Mouse (Mus musculus) heart, embryonic 15.5 days (tissue): Measurements from ENCODE around the gene Nle1. TPM values are rescaled to one million over a fixed set of nuclear protein-coding genes. Genes with fewer than 3 reads are reported as not detected.

Experiments used
- ATAC-seq: fragments of 200-750 bp; cut with Nextera tagmentation; replicated peaks from 2 replicates; pipeline ENCODE4 v1.8.0; 2017; ENCODE audit warnings: low read depth, moderate TSS enrichment; ENCODE audit not compliant: insufficient number of reproducible peaks, insufficient read depth, low FRiP score
- H3K27ac ChIP-seq: fragments of 300-500 bp; sonication (generic); 2 replicates; pipeline ENCODE4 v1.5.1; 2015; ENCODE audit warnings: mild to moderate bottlenecking, inconsistent platforms
- H3K27me3 ChIP-seq: fragments of 300-500 bp; sonication (generic); 2 replicates; pipeline ENCODE4 v1.6.1; 2015; ENCODE audit warnings: inconsistent platforms
- H3K36me3 ChIP-seq: fragments of 300-500 bp; sonication (generic); 2 replicates; pipeline ENCODE4 v1.6.1; 2015; ENCODE audit warnings: mild to moderate bottlenecking, inconsistent platforms
- H3K4me1 ChIP-seq: fragments of 300-500 bp; sonication (generic); replicated peaks from 2 replicates; pipeline ENCODE4 v1.6.1; 2015; ENCODE audit warnings: inconsistent platforms
- H3K4me2 ChIP-seq: fragments of 300-500 bp; sonication (generic); 2 replicates; pipeline ENCODE4 v1.6.1; 2015; ENCODE audit warnings: inconsistent platforms, mild to moderate bottlenecking, moderate library complexity
- H3K4me3 ChIP-seq: fragments of 300-500 bp; sonication (generic); 2 replicates; pipeline ENCODE4 v1.5.1; 2015; ENCODE audit warnings: mild to moderate bottlenecking, inconsistent platforms
- H3K9ac ChIP-seq: fragments of 300-500 bp; sonication (generic); 2 replicates; pipeline ENCODE4 v1.6.1; 2015; ENCODE audit warnings: mild to moderate bottlenecking, inconsistent platforms
- H3K9me3 ChIP-seq: fragments of 300-500 bp; sonication (generic); replicated peaks from 2 replicates; pipeline ENCODE4 v1.6.1; 2016; ENCODE audit warnings: inconsistent platforms
- WGBS: fragments of 180-500 bp; shearing (Covaris S2); methylation state at CpG from one replicate; pipeline ENCODE4 v1.1.7; 2015; ENCODE audit warnings: mixed read lengths; 5-methylcytosine and 5-hydroxymethylcytosine counted together
- polyA plus RNA-seq: library from polyadenylated mRNA; unstranded; fragments of >200 nt; fragmentation: Nextera tagmentation; extraction: Ambion mirVana; gene quantifications from 2 replicates; pipeline ENCODE4 v1.2.1, GENCODE M21; 2015

Nle1 gene
- polyA plus RNA-seq: 17.7 and 25.9 TPM in 2 replicates

DNA sequence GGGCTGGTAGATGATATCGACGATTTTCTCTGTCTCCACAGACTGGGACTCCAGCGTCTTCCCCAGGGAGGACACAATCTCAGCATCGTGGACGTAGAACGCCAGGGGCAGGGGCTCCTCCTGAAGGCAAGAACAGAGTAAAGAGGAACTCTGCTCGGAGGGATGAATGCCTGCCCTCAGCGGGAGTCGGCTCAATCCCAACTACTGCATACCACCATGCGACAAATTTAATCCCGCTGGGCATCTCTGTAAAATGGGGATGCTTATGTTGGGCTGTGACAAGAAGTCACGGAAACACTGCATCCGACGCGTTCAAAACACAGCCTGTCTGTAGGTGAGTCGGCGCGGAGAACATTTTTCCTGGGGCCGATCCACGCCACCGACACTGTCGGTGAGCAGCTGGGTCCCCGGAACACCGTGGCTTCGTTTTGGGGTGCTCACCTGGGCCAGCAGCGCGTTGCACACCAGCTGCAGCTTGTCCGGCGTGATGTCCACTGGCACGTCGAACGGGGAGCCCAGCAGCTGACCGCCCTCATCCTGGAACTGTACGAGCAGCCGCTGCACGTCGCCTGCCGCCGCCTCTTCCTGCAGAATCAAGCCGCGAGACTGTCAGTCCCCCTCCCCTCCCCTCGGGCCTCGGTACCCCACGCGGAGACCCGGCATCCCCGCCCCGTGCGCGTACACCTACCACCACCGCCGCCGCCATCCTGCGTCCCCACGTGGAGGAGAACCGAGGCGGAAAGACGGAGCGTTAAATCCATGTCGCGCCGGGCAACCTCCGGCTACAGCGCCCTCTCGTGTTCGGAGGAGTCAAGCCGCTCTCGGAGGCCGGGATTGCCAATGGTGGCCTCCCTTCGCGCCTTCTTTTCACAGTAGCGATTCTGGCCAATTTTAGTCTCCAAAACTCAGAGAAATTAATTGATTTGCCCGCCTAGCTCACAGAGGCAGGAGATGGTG lies at the start of gene Nle1:
Nle1 (minus strand) TSS at position 761 of the 957 bp plus-strand sequence.
- Histone ChIP-seq H3K4me3 (peak within 1 kb of the TSS; percentile 86), H3K4me2 (peak within 1 kb of the TSS; percentile 84), H3K27ac (no peak within 1 kb of the TSS), H3K9ac (peak within 1 kb of the TSS; percentile 80), H3K36me3 (peaks cover 32% of the 10 kb centered on the region), H3K9me3 (no peaks in the 10 kb centered on the region), H3K4me1 (peaks cover 34% of the 10 kb centered on the region), H3K27me3 (no peaks in the 10 kb centered on the region)
- 2% methylated on average over 73 of the region's 73 CpGs for WGBS
- ATAC-seq: no peak; the same call in 1 of the 2 replicates

DNA sequence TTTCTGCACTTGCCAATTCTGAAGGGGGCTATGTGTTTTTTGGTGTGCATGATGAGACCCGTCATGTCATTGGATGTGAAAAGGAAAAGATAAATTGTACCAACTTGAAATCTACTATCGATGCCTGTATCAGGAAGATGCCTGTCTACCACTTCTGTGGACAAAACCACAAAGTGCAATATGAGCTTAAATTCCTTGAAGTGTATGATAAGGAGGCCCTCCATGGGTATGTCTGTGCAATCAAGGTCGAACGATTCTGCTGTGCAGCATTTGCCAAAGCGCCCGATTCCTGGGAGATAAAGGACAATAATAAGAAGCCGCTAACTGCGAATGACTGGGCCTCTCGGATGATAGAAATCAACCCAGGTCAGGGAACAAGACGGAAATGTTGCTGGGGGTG lies 48.7 kb upstream of the Nle1 start:
- Histone ChIP-seq H3K9me3 (no peaks in the 10 kb centered on the region), H3K4me1 (peaks cover 6% of the 10 kb centered on the region), H3K27me3 (peaks cover 12% of the 10 kb centered on the region), H3K4me3 (no peak overlapping the region), H3K36me3 (no peaks in the 10 kb centered on the region), H3K27ac (no peak overlapping the region), H3K9ac (no peak overlapping the region), H3K4me2 (no peak overlapping the region)
- WGBS: 58% methylated on average over 10 of the region's 10 CpGs
- ATAC-seq: no peak

DNA sequence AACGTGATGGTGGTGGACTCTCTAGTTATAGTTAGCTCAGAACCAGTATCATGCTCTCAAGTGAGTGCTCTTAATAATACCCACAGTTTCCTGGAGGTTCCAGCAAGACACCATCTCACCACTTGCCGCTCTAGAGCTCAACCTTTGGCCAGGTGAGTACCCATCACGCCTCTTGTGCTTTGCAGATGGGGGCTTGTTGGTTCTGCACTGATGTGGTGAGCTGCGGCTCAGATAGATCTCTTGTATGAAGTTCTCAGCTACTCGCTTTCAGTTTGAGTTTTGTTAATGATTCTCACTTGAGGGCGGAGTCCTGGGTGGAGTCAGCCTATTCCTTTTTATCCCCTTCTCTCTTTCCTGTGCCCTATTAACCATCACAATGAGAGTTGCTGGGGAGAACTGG lies 46.4 kb upstream of the Nle1 start:
- Histone ChIP-seq H3K4me1 (peaks cover 17% of the 10 kb centered on the region), H3K27ac (no peak overlapping the region), H3K9ac (no peak overlapping the region), H3K4me2 (no peak overlapping the region), H3K9me3 (no peaks in the 10 kb centered on the region), H3K4me3 (no peak overlapping the region), H3K27me3 (peaks cover 6% of the 10 kb centered on the region; the same call in 1 of the 2 replicates), H3K36me3 (no peaks in the 10 kb centered on the region)
- 76% methylated on average over 6 of the region's 6 CpGs for whole genome bisulfite sequencing
- ATAC-seq: no peak

DNA sequence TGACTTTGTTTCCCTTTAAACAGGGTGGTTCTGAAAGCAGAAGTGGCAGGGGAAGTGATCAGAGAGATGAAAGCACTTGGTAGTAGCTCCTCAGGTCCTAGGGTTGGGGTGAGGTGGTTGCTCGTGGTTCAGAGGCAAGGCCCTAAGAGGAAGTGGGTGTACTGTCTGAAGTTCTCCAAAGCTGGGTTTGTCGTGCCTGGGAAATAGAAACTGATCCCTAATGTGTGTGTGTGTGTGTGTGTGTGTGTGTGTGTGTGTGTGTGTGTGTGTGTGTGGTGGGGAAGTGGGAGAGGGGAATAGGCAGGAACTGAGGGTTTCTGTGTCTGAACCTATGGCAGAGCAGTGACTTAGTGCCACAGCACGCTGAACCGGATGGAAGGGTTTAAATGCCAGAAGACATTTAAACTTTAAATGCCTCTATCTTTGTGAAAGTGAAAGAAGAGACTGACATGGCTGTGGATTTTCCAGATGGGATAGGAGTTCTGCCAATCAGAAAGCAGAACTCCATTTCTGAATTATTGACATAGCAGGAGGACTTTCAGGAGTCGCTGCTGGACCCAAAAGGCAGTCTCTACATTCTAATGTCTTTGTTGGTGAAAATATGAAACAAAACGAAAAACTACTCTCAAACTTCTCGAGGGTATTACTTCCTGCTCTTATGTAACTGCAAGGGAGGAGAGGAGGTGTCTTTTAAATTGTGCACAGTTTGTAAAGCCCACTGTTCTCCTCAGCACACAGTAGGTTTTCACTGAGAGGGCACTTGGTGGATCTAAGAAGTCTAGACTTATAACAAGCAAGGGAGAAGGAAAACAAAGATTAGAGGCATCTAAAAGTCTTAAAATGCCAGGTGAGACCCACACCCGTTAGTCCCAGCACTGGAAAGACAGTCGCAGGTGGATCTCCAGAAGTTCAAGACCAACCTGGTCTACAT lies 44.7 kb upstream of the Nle1 start:
- Histone ChIP-seq H3K27ac (peak overlapping the region; percentile 73), H3K4me1 (peaks cover 17% of the 10 kb centered on the region), H3K9ac (peak overlapping the region; percentile 38; the same call in 1 of the 2 replicates), H3K4me3 (peak overlapping the region; percentile 47), H3K9me3 (no peaks in the 10 kb centered on the region), H3K27me3 (peaks cover 6% of the 10 kb centered on the region; the same call in 1 of the 2 replicates), H3K4me2 (peak overlapping the region; percentile 60), H3K36me3 (no peaks in the 10 kb centered on the region)
- 54% methylated on average over 9 of the region's 9 CpGs for WGBS
- ATAC-seq: peak; percentile 33; the same call in 1 of the 2 replicates

DNA sequence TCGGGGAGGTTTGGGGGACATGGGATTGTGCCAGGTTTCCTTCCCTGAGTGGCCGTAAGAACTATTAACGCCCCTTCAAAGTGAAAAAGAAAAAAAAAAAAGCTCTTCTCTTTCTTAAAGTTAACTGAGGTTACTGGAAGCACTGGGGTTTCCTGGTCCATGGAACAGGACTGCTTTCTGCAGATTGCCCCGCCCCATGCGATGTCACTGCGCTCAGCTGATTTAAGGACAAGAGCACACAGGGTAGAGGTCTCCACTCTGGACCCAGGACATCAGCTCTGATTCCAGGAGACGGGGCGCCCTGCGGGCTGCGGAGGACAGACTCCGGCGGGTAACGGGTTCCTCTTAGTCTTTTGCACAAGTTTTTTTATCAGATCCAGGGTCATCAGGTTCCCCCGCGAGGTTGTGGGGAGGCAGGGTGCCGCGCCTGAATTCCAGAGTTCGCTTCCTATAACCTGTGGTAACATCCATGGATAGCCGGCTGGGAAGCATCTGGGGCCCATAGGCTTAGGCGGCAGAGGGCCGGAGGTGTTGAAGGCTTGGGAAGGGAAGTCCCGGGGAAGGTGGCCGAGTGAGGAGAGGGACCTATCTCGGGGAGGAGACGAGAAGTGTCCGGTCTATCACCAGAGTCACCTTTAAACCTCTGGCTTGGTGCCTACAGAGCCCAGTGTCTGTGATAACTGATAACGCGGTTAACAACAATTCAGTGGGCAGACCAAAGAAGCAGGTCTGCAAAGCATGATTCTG lies 43.8 kb upstream of the Nle1 start:
- peak; percentile 73 for ATAC-seq
- Histone ChIP-seq H3K4me3 (peak overlapping the region; percentile 47), H3K36me3 (no peaks in the 10 kb centered on the region), H3K4me1 (peaks cover 17% of the 10 kb centered on the region), H3K9me3 (no peaks in the 10 kb centered on the region), H3K9ac (peak overlapping the region; percentile 38), H3K27ac (peak overlapping the region; percentile 73), H3K4me2 (peak overlapping the region; percentile 60), H3K27me3 (peaks cover 6% of the 10 kb centered on the region; the same call in 1 of the 2 replicates)
- 3% methylated on average over 28 of the region's 28 CpGs for WGBS

DNA sequence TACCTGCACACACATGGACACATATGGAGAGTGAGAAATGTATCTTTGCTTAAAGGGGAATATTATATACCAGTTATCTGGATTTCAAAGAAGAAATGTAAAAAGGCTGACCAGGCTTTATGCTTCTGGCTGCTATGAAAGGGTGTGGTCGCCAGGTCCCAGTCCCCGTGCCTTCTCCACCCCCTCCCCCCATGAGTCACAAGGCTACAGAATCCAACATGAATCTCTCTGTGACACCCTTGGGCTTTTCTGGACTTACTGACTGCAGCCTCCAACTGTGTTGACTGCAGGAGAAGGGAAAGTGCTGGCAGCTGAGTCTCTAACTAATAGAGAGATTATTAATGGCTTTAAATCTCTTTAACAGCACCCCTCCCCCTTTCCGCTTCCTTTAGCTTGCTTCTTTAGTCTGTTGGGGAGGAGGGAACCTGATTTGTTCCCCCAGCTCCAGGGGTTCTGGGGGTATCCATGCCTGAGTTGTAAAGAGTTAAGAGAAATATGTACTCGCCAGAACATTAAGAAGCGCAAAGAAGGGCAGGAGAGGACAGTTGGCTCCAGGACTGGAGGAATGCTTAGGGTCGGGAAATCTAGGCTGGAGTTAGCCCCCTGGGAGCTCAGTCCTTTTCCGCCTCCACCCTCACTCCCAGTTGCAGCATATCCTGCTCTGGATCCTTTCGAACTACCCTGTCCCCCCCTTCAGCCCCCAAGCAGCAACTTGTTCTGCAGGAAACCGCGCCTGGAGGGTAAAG lies 42.7 kb upstream of the Nle1 start, which contains the start of gene Slfn5:
Slfn5 (plus strand) TSS at position 614 of the 746 bp plus-strand sequence.
- H3K36me3 ChIP-seq: no peaks in the 10 kb centered on the region
- peak; percentile 64 for ATAC-seq
- peak within 1 kb of the TSS; percentile 38 for H3K9ac ChIP-seq
- WGBS: 15% methylated on average over 10 of the region's 10 CpGs
- H3K27me3 ChIP-seq: peaks cover 6% of the 10 kb centered on the region; the same call in 1 of the 2 replicates
- H3K4me1 ChIP-seq: peaks cover 17% of the 10 kb centered on the region
- H3K4me2 ChIP-seq: peak within 1 kb of the TSS; percentile 60
- H3K27ac ChIP-seq: peak within 1 kb of the TSS; percentile 73
- H3K4me3 ChIP-seq: peak within 1 kb of the TSS; percentile 47
- H3K9me3 ChIP-seq: no peaks in the 10 kb centered on the region

DNA sequence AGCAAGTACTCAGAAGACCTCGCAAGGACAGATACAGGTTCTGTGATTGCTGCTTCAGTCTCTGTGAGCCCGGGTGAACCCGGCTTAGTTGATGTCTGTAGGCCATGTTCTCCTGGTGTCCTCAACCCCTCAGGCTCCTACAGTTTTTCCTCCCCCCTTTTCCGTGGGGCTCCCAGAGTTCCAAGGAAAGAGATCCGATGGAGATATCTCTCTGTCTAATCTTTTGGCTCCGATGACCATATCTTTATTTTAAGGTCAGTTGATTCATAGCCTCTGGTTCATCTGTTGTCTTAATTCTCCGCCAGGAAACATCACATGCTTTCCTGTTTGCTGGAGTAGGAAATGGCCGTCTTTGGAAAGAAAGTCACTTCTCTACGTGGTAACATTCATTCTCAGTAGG lies 40.8 kb upstream of the Nle1 start:
- ATAC-seq: no peak
- peaks cover 6% of the 10 kb centered on the region; the same call in 1 of the 2 replicates for H3K27me3 ChIP-seq
- no peak overlapping the region for H3K9ac ChIP-seq
- H3K4me1 ChIP-seq: peaks cover 27% of the 10 kb centered on the region
- H3K4me2 ChIP-seq: no peak overlapping the region
- no peaks in the 10 kb centered on the region for H3K9me3 ChIP-seq
- H3K27ac ChIP-seq: no peak overlapping the region
- WGBS: 68% methylated on average over 9 of the region's 9 CpGs
- no peaks in the 10 kb centered on the region for H3K36me3 ChIP-seq
- H3K4me3 ChIP-seq: no peak overlapping the region

DNA sequence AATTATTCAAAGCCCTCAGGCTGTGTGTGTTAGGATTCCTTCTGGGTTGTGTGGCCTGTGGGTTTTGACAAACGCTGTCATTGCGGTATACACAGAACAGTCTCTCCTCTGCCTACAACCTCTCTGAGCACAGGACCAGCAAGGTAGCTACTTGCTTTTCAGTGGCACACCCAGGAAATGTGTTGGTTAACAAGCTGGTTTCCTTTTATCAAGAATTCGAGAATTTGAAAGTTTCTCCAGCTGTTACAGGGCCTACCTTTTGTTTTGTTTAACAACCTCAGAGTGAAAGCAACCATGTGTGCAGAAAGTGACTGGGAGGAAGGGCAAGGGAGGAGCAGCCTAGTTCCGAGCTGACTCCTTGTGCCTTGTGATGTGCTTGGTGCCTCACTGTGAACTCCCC lies 39.2 kb upstream of the Nle1 start:
- ATAC-seq: no peak
- Histone ChIP-seq H3K4me2 (no peak overlapping the region), H3K9me3 (no peaks in the 10 kb centered on the region), H3K36me3 (peaks cover 8% of the 10 kb centered on the region; the same call in 1 of the 2 replicates), H3K4me3 (no peak overlapping the region), H3K9ac (no peak overlapping the region), H3K4me1 (peaks cover 26% of the 10 kb centered on the region), H3K27ac (no peak overlapping the region), H3K27me3 (peaks cover 5% of the 10 kb centered on the region; the same call in 1 of the 2 replicates)
- 53% methylated on average over 4 of the region's 4 CpGs for WGBS

DNA sequence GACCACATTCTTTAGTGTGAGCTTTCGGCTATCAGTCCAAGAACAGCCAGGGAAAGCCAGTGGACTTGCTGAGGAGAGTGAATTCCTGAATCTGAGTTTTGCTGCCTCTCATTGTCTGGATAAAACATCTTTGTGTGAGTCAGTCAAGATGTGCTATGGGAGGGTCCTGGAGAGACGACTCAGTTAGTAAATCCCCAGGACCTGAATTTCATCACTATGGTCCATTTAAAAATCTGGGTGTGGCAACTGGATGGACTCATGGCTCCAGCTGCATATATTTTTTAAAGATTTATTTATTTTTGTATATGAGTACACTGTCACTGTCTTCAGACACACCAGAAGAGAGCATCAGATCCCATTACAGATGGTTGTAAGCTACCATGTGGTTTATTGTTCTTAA lies 37.4 kb upstream of the Nle1 start:
- peaks cover 9% of the 10 kb centered on the region for H3K4me1 ChIP-seq
- 22% methylated on average over 2 of the region's 2 CpGs for WGBS
- no peak for ATAC-seq
- H3K9ac ChIP-seq: no peak overlapping the region
- H3K4me3 ChIP-seq: no peak overlapping the region
- H3K9me3 ChIP-seq: no peaks in the 10 kb centered on the region
- no peak overlapping the region for H3K4me2 ChIP-seq
- H3K27ac ChIP-seq: no peak overlapping the region
- H3K27me3 ChIP-seq: no peaks in the 10 kb centered on the region
- peaks cover 15% of the 10 kb centered on the region for H3K36me3 ChIP-seq

DNA sequence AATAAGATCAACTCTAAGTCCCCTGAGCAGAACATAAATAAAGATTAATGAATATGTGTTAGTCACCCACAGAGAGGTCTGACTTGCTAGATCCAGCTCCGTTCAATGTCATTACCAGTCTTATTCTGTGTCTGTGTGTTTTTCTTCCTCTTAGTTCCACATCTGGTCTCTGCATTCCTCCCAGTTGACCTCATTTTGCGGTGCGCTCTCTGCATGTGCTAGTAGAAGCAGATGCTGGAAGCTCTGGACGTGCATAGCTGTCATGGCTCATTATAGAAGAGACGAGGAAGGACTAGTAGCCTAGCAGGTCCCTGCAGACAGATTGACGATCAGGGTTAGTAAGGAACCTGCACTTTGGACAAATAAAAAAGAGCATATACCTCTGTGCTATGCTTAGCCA lies 35.1 kb upstream of the Nle1 start:
- no peak overlapping the region for H3K27ac ChIP-seq
- H3K4me1 ChIP-seq: peaks cover 9% of the 10 kb centered on the region
- 63% methylated on average over 6 of the region's 6 CpGs for WGBS
- no peak overlapping the region for H3K9ac ChIP-seq
- H3K4me3 ChIP-seq: no peak overlapping the region
- peaks cover 36% of the 10 kb centered on the region for H3K36me3 ChIP-seq
- no peak overlapping the region for H3K4me2 ChIP-seq
- no peaks in the 10 kb centered on the region for H3K9me3 ChIP-seq
- no peak for ATAC-seq
- no peaks in the 10 kb centered on the region for H3K27me3 ChIP-seq
